Mouse (Mus musculus): ENCODE data around the gene Pmvk.

GRCm38 (mm10) chr3:89436176-89437113 lies 17.9 kb upstream of the Pmvk start, which contains the start of gene Pbxip1:
- no peak for TF ChIP-seq EP300 (IDR thresholded peaks at IDR 0.05; ENCODE audit: insufficient read depth, low read depth, low read length)
- no peak for TF ChIP-seq CTCF (IDR thresholded peaks at IDR 0.05)
- peak; percentile 92 for TF ChIP-seq POLR2A (IDR thresholded peaks at IDR 0.05; ENCODE audit: insufficient read depth, low read depth, low read length)
